Mouse (Mus musculus) ovary, postnatal 10 days (tissue): ENCODE data around the gene Dach1.

ENCODE experiments used
- DNase-seq: peaks from one replicate; pipeline ENCODE4 v3.0.0; 2022; ENCODE audit warnings: low spot score

The Dach1 gene

GRCm38 (mm10) chr14:97847641-97848040 is 321.9 kb downstream of the Dach1 start:
- no peak for DNase-seq

GRCm38 (mm10) chr14:97839275-97839674 is 330.3 kb downstream of the Dach1 start:
- no peak for DNase-seq

GRCm38 (mm10) chr14:97829865-97830264 is 339.7 kb downstream of the Dach1 start:
- no peak for DNase-seq

GRCm38 (mm10) chr14:97814555-97815175 is 354.9 kb downstream of the Dach1 start:
- DNase-seq: no peak

- no peak for DNase-seq
These were observed 356.0 kb downstream of the Dach1 start for GRCm38 (mm10) chr14:97813557-97813956.

- DNase-seq: no peak
These were observed 374.1 kb downstream of the Dach1 start for GRCm38 (mm10) chr14:97795385-97795952.

GRCm38 (mm10) chr14:97774135-97774767 is 395.3 kb downstream of the Dach1 start:
- DNase-seq: no peak

- no peak for DNase-seq
These were observed 415.2 kb downstream of the Dach1 start for GRCm38 (mm10) chr14:97754400-97754799.

GRCm38 (mm10) chr14:97753973-97754372 is 415.6 kb downstream of the Dach1 start:
- DNase-seq: no peak

GRCm38 (mm10) chr14:97743252-97743651 is 426.3 kb downstream of the Dach1 start:
- DNase-seq: no peak

- no peak for DNase-seq
These were observed 426.8 kb downstream of the Dach1 start for GRCm38 (mm10) chr14:97742785-97743184.
